37 mouse cellular contexts compared by ENCODE assay signal in the genomic region with DNA sequence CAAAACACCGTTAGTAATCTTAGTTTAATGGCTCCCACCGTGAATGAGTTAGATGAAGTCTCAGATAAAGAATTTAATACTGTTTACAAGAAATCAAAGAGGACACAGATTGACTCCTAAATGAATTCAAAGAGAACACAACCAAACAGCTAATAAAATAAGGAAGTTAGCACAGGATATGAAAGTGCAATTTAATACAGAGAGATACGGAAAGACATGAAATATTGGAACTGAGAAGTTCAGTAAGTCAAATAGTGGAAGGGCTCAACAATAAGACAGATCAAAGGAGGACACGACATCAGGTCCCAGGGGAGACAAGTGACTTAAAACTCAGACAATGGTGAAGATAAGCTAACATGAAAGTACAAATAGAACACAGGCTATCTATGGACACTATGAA. TPM values are rescaled to one million over a fixed set of nuclear protein-coding genes. Genes with fewer than 3 reads are reported as not detected.
"Had no signal": no experiment of that assay in that cellular context is flagged by ENCODE, and none has a peak within 500 bp of the region (broad histone marks: within the 10 kb centered on the region; RNA-seq: fewer than 3 reads in every experiment).

No protein-coding gene starts in this region.

- H3K4me3 ChIP-seq: heart, embryonic 13.5 days; heart, embryonic 15.5 days; hindbrain, embryonic 13.5 days; hindbrain, embryonic 15.5 days; intestine, embryonic 15.5 days; layer of hippocampus, adult 2 months; left cerebral cortex, adult 2 months; limb, embryonic 10.5 days; limb, embryonic 12.5 days had no signal

- H3K36me3 ChIP-seq: heart, embryonic 13.5 days; heart, embryonic 15.5 days; hindbrain, embryonic 13.5 days; hindbrain, embryonic 15.5 days; intestine, embryonic 15.5 days; limb, embryonic 10.5 days; limb, embryonic 12.5 days had no signal

- DNase-seq: gastrocnemius, postnatal 14 days; gastrocnemius, postnatal 36 days; heart, adult 18-20 months; heart, postnatal 14 days; heart, postnatal 36 days; kidney, adult 18-20 months; kidney, adult 8-10 months; kidney, postnatal 10 days; kidney, postnatal 25 days; kidney, postnatal 4 days; liver had no signal

- H3K27ac ChIP-seq: heart, embryonic 13.5 days; heart, embryonic 15.5 days; hindbrain, embryonic 13.5 days; hindbrain, embryonic 15.5 days; intestine, embryonic 15.5 days; layer of hippocampus, adult 2 months; left cerebral cortex, adult 2 months; limb, embryonic 10.5 days; limb, embryonic 12.5 days had no signal

- ATAC-seq: inflammation-experienced regulatory T-cells, adult 6 months; intestine, embryonic 15.5 days; intestine, postnatal 0 days had no signal

RNA-seq across cellular contexts. Expression of gene Ifnb1, which starts 58.0 kb away (rescaled TPM):
- total RNA-seq: gastrocnemius, adult 18-20 months; gastrocnemius, adult 8-10 months; gastrocnemius, postnatal 14 days; gastrocnemius, postnatal 36 days; heart, adult 18-20 months; heart, postnatal 14 days; heart, postnatal 36 days; hematopoietic stem cell, adult 5-6 weeks; layer of hippocampus, adult 2 months; layer of hippocampus, postnatal 10 days; layer of hippocampus, postnatal 25 days; left cerebral cortex, adult 2 months; left cerebral cortex, postnatal 14 days; left cerebral cortex, postnatal 36 days had no signal
- polyA plus RNA-seq: gonadal fat pad, adult 2 months; heart, embryonic 11.5 days; heart, embryonic 13.5 days; heart, embryonic 15.5 days; heart, postnatal 0 days; hindbrain, embryonic 11.5 days; hindbrain, embryonic 13.5 days; hindbrain, embryonic 15.5 days; inflammation-experienced regulatory T-cells, adult 6 months; intestine, embryonic 15.5 days; intestine, postnatal 0 days; kidney, embryonic 14.5 days; kidney, embryonic 16.5 days; limb, embryonic 10.5 days; limb, embryonic 12.5 days; limb, embryonic 14.5 days; liver, embryonic 11.5 days had no signal
